Mouse (Mus musculus) CH12.LX (cell line): ENCODE data around the gene Bst2.

Experiments
- HCFC1 ChIP-seq: IDR thresholded peaks from 2 replicates; pipeline ENCODE4 v1.6.1; 2012; ENCODE audit warnings: low read depth, mild to moderate bottlenecking, inconsistent platforms, low read length, improper control_type of control experiment
- MAZ ChIP-seq: IDR thresholded peaks from 2 replicates; pipeline ENCODE4 v1.6.1; 2012; ENCODE audit warnings: low read depth, mild to moderate bottlenecking, inconsistent platforms, low read length, improper control_type of control experiment, moderate library complexity
- PAX5 ChIP-seq: IDR thresholded peaks from 2 replicates; pipeline ENCODE4 v1.6.1; 2012; ENCODE audit warnings: low read length, inconsistent platforms, mixed read lengths
- POLR2A ChIP-seq: IDR thresholded peaks from 2 replicates; pipeline ENCODE4 v1.6.1; 2011; ENCODE audit warnings: low read depth, mild to moderate bottlenecking, improper control_type of control experiment, low read length
- ZMIZ1 ChIP-seq: IDR thresholded peaks from 2 replicates; pipeline ENCODE4 v1.6.1; 2012; ENCODE audit warnings: low read depth, mild to moderate bottlenecking, inconsistent platforms, low read length, improper control_type of control experiment

DNA sequence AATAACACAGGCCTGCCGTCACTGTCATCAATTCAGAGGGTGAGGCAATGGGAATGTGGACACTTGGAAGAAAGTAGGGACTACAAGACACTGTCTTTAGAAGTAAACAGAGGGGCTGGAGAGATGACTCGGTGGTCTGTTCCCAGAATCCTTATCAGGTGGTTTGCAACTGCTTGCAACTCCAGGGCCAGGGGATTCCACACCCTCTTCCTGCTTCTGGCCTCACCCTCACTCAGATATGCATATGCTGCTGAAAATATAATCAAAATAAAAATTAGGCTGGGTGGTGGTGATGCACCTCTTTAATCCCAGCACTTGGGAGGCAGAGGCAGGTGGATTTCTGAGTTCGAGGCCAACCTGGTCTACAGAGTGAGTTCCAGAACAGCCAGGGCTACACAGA lies 22.8 kb upstream of the Bst2 start:
- TF ChIP-seq HCFC1 (no peak), ZMIZ1 (no peak), POLR2A (no peak), PAX5 (no peak), MAZ (no peak)
